In genomic region chr17:64232134-64232533, GRCm38 (mm10) we compare ENCODE assay signal across 10 mouse cellular contexts.
A peak's percentile ranks its signal among the peaks of the same experiment; 100 is the strongest.
DNase-seq lines count a peak whose midpoint lies in the region; ATAC-seq lines count a peak whose summit lies in the region.
"Had no signal": no experiment of that assay in that cellular context is flagged by ENCODE, and none has a peak within 500 bp of the region (broad histone marks: within the 10 kb centered on the region; RNA-seq: fewer than 3 reads in every experiment).

No protein-coding gene starts in this region.

- peak; percentile 12 to 42; a peak in 2 of 4 replicates for ATAC-seq in hematopoietic stem cell, adult 5-6 weeks (replicated peaks in 1 of 2; ENCODE audit: insufficient read depth in 1 of 2, low FRiP score in 2 of 2, low TSS enrichment in 1 of 2, low read depth in 1 of 2, poor library complexity in 2 of 2, severe bottlenecking in 2 of 2)

- peak; percentile 23 for DNase-seq in embryo, embryonic 10.5 days (ENCODE audit: low spot score)
- DNase-seq in embryo, embryonic 9.5 days (ENCODE audit: extremely low spot score) = no peak
- DNase-seq in kidney, adult 9 months = peak; percentile 31
- DNase-seq in kidney, postnatal 10 days = no peak
- DNase-seq in A20 (ENCODE audit: low read depth, low spot score) = peak; percentile 33
- DNase-seq in neural tube, embryonic 10.5 days (ENCODE audit: extremely low spot score, low spot score) = no peak
- no peak for DNase-seq in cerebellum, adult 11-12 months
- DNase-seq: cerebellum, postnatal 10 days; kidney, adult 18-20 months had no signal

Comparison
In these comparisons a context has a peak if more than half of its experiments do, and no peak if none do; other contexts are left out.
1. DNase-seq: peak in embryo, embryonic 10.5 days (single experiment), kidney, adult 9 months (single experiment) and A20 (single experiment); none in embryo, embryonic 9.5 days (single experiment), kidney, postnatal 10 days (single experiment), neural tube, embryonic 10.5 days (single experiment) and cerebellum, adult 11-12 months (single experiment).